Mouse (Mus musculus) hindbrain, embryonic 16.5 days (tissue): Measurements from ENCODE around the gene Cldn17. TPM values are rescaled to one million over a fixed set of nuclear protein-coding genes. Genes with fewer than 3 reads are reported as not detected.

Source experiments
- polyA plus RNA-seq: library from polyadenylated mRNA; unstranded; fragments of >200 nt; fragmentation: Nextera tagmentation; extraction: Ambion mirVana; gene quantifications from 2 replicates; pipeline ENCODE4 v1.2.1, GENCODE M21; 2015

Gene Cldn17
- polyA plus RNA-seq, 1 experiment from 2014 or later = not detected

Other genes with a start within 250 kb of the Cldn17 start
- gene Grik1, start 216.7 kb downstream of the Cldn17 start, polyA plus RNA-seq = 40.3 and 43.1 TPM in 2 replicates
- gene Cldn8, start 56.2 kb upstream of the Cldn17 start, polyA plus RNA-seq = not detected in 2 replicates
- not detected in 2 replicates for gene Krtap24-1, start 105.3 kb upstream of the Cldn17 start, polyA plus RNA-seq
- gene 2310079G19Rik, start 120.7 kb upstream of the Cldn17 start, polyA plus RNA-seq = not detected in 2 replicates
- gene Krtap26-1, start 140.8 kb upstream of the Cldn17 start, polyA plus RNA-seq = not detected in 2 replicates
- not detected in 2 replicates for gene Krtap27-1, start 164.7 kb upstream of the Cldn17 start, polyA plus RNA-seq
- not detected in 2 replicates for gene 2310061N02Rik, start 201.0 kb upstream of the Cldn17 start, polyA plus RNA-seq
- gene Krtap13-1, start 221.9 kb upstream of the Cldn17 start, polyA plus RNA-seq = not detected in 2 replicates
- not detected in 2 replicates for gene Krtap13, start 244.7 kb upstream of the Cldn17 start, polyA plus RNA-seq